Mouse (Mus musculus) liver, embryonic 16.5 days (tissue): ENCODE results near the gene Lifr. TPM values are rescaled to one million over a fixed set of nuclear protein-coding genes. Genes with fewer than 3 reads are reported as not detected.

Experiments used
- ATAC-seq: fragments of 200-750 bp; cut with Nextera tagmentation; 2 replicates; pipeline ENCODE4 v1.8.0; 2017; ENCODE audit warnings: low read depth, mild to moderate bottlenecking, moderate number of reproducible peaks, moderate library complexity
- H3K27ac ChIP-seq: fragments of 300-500 bp; sonication (generic); 2 replicates; pipeline ENCODE4 v1.5.1; 2014; ENCODE audit warnings: mild to moderate bottlenecking, low read length
- H3K27me3 ChIP-seq: fragments of 300-500 bp; sonication (generic); 2 replicates; pipeline ENCODE4 v1.6.1; 2014; ENCODE audit warnings: low read depth, low read length, mixed read lengths; ENCODE audit not compliant: control insufficient read depth, insufficient read depth
- H3K36me3 ChIP-seq: fragments of 300-500 bp; sonication (generic); 2 replicates; pipeline ENCODE4 v1.6.1; 2014; ENCODE audit warnings: mild to moderate bottlenecking; ENCODE audit not compliant: control insufficient read depth, insufficient read depth
- H3K4me1 ChIP-seq: fragments of 300-500 bp; sonication (generic); 2 replicates; pipeline ENCODE4 v1.6.1; 2014; ENCODE audit warnings: low read depth, low read length, mixed read lengths; ENCODE audit not compliant: control insufficient read depth
- H3K4me2 ChIP-seq: fragments of 300-500 bp; sonication (generic); 2 replicates; pipeline ENCODE4 v1.6.1; 2014; ENCODE audit warnings: low read depth, low read length, mixed read lengths
- H3K4me3 ChIP-seq: fragments of 300-500 bp; sonication (generic); 2 replicates; pipeline ENCODE4 v1.5.1; 2014; ENCODE audit warnings: low read depth, mild to moderate bottlenecking, low read length
- H3K9ac ChIP-seq: fragments of 300-500 bp; sonication (generic); 2 replicates; pipeline ENCODE4 v1.6.1; 2014; ENCODE audit warnings: low read depth, low read length
- H3K9me3 ChIP-seq: fragments of 300-500 bp; sonication (generic); replicated peaks from 2 replicates; pipeline ENCODE4 v1.6.1; 2016; ENCODE audit warnings: low read length; ENCODE audit not compliant: control insufficient read depth
- WGBS: fragments of 180-500 bp; shearing (Covaris S2); extraction: QIAGEN DNeasy Blood & Tissue Kit; methylation state at CpG from one replicate; pipeline ENCODE4 v1.1.7; 2014; ENCODE audit not compliant: insufficient replicate concordance; 5-methylcytosine and 5-hydroxymethylcytosine counted together
- polyA plus RNA-seq: library from polyadenylated mRNA; unstranded; fragments of >200 nt; fragmentation: Nextera tagmentation; extraction: Ambion mirVana; gene quantifications from 2 replicates; pipeline ENCODE4 v1.2.1, GENCODE M21; 2015

Gene Lifr
- polyA plus RNA-seq, 1 experiment from 2014 or later, result 33.6 TPM

DNA sequence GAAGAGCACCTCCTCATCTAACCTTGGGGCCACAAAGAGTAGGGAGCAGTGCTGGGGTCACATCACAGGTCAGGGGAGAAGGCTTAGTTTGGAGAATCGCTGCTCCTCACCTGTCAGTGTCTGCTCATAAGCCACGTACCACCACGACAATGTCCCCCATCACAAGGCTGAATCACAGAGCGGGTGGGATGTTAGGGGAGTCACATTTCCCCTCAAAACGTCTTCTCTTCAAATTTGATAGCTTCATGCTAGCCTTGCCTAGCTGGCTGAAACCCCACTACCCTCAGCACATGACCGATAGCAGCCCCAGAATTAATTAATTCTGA is 126.8 kb downstream of the Lifr start:
- Histone ChIP-seq H3K4me3 (no peak overlapping the region), H3K9me3 (no peaks in the 10 kb centered on the region), H3K9ac (no peak overlapping the region), H3K4me2 (no peak overlapping the region), H3K27me3 (peaks cover 2% of the 10 kb centered on the region; the same call in 1 of the 2 replicates), H3K36me3 (no peaks in the 10 kb centered on the region), H3K27ac (no peak overlapping the region), H3K4me1 (no peaks in the 10 kb centered on the region)
- ATAC-seq, result no peak; the same call in 1 of the 2 replicates
- 34% methylated on average over 6 of the region's 6 CpGs for WGBS

DNA sequence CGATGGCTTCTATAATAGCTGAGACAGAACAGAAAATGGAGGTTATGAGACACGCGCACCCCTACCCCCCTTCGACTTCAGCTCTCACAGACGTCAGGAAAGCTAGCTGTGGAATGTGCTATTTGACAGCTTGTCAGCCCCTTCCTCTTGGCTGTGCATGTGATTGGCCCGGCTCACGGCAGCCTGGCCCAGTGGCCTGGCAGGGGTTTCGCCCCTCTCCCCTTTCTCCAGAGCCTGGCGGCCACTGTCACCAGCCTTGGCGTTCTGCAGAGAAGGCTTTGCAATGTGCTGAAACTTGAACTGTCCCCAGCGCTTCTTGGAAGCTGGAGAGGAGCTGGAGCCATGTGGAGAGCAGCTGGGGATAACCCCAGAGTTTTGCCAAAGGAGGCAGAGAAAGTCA is 132.4 kb downstream of the Lifr start:
- Histone ChIP-seq H3K4me2 (no peak overlapping the region), H3K36me3 (no peaks in the 10 kb centered on the region), H3K4me3 (no peak overlapping the region), H3K4me1 (no peaks in the 10 kb centered on the region), H3K9me3 (no peaks in the 10 kb centered on the region), H3K9ac (no peak overlapping the region), H3K27me3 (peaks cover 6% of the 10 kb centered on the region), H3K27ac (no peak overlapping the region)
- WGBS, result 40% methylated on average over 11 of the region's 11 CpGs
- no peak for ATAC-seq

DNA sequence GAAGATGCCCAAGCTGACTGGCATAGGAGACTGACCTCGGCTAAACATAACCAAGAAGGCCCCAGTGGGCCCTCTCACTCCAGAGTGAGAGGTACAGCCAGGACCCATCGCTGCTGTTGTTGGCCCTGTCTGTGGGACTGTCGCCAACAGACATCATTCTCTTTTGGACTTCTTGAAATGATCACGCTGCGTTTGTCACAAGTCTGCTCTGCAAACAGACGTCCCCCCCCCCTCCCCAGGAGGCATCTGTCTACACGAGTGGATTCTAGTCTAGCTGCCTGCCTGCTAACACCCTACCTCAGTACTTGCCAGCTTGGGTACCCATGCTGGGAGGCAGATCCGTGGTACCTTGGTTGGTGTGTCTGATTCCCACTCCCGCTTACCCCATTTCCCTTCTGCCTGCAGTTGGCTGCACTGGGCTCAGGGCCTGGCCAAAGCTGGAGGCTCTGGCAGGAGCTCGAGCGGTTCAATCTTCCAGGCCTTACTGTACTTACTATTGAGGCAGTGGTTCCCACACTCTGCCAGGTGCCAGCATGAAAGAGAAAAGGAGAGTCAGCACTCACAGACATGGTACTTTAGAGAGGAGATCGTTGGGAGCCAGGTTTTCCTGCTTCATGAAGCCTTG is 133.8 kb downstream of the Lifr start:
- Histone ChIP-seq H3K27me3 (peaks cover 6% of the 10 kb centered on the region), H3K4me2 (no peak overlapping the region)
- WGBS, result 58% methylated on average over 12 of the region's 12 CpGs

DNA sequence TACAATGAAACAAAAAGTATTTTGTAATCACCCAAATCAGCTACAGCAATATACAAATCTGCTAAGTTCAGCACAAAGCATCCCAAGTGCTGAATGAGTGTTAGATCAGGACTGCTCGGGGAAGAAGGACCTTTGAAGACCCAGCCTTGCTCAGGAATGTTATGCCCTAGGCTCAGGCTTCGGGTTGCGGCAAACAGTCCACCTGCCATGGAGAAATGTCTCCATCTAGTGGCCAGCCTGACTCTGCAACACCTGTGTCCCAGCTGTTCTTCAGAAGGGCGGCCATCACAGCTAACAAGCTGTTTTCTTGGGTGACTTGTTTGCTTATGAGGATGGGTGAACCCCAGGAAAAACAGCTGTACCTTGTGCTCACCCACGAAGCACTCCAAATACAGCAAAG is 135.8 kb downstream of the Lifr start:
- ATAC-seq, result peak; percentile 47; the same call in 1 of the 2 replicates
- no peak overlapping the region for H3K27ac ChIP-seq
- H3K27me3 ChIP-seq, result peaks cover 6% of the 10 kb centered on the region
- no peak overlapping the region for H3K9ac ChIP-seq
- 2% methylated on average over 5 of the region's 5 CpGs for WGBS
- H3K4me1 ChIP-seq, result no peaks in the 10 kb centered on the region
- H3K4me2 ChIP-seq, result no peak overlapping the region
- H3K9me3 ChIP-seq, result no peaks in the 10 kb centered on the region
- no peak overlapping the region for H3K4me3 ChIP-seq
- H3K36me3 ChIP-seq, result no peaks in the 10 kb centered on the region

More for the DNA sequence above, 133.8 kb downstream of the Lifr start:
- Histone ChIP-seq H3K9ac (no peak overlapping the region), H3K27ac (no peak overlapping the region), H3K4me1 (no peaks in the 10 kb centered on the region), H3K36me3 (no peaks in the 10 kb centered on the region), H3K9me3 (no peaks in the 10 kb centered on the region), H3K4me3 (no peak overlapping the region)
- no peak for ATAC-seq

DNA sequence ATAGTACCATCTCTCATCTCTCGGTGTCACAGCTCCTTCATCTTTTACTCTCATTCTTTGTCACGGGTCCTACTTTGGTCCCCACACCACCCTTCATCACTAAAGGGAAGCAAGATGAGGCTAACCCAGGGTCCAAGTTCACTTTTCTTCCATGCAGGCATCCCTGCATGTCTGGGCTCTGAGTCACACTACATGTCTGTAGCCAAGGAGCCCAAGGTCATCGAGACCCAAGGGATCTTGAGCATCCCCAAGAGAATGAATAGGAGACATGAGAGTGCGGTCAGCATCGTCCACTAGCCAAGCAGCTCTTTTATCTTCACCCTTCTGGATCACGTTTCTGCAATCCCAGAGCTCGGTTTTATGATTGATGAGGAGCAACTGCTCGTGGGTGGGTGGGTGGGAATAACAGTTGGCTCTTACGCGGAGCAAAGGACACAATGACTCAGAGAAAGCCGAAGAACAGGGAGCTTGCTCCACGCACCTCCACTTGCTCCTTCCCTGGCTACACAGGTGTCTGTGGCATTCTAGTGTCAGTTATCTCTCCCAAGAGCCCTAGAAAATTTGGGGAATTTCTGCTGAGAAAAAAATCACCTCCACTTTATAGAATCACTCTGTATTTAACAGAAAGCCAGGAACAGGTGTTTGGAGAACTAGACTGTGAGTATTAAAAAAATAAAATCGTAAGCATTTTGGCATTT is 143.1 kb downstream of the Lifr start:
- H3K4me2 ChIP-seq, result no peak overlapping the region

DNA sequence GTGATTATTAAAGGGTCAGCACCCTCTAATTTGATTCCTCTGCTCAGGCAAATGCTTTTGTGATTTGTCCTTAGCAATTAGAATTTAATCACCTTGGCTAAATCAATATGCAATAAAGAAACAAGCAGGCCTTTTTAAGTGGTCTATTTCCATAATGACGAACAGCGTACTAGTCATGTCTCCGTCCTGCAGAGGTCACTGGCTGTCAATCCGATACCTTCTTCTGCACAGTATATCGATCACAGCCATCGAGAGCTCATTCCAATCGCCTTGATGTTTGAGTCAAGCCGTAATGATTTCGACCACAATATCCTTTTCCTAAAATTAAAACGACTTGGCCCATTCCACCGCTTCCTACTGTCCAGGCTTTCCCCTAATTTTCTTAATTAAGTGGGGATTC is 149.5 kb downstream of the Lifr start:
- H3K4me1 ChIP-seq, result no peaks in the 10 kb centered on the region
- H3K36me3 ChIP-seq, result no peaks in the 10 kb centered on the region
- no peak overlapping the region for H3K4me3 ChIP-seq
- ATAC-seq, result no peak
- no peak overlapping the region for H3K27ac ChIP-seq
- 73% methylated on average over 11 of the region's 11 CpGs for WGBS
- H3K9ac ChIP-seq, result no peak overlapping the region
- no peak overlapping the region for H3K4me2 ChIP-seq
- no peaks in the 10 kb centered on the region for H3K9me3 ChIP-seq
- no peaks in the 10 kb centered on the region for H3K27me3 ChIP-seq

More for the DNA sequence above, 143.1 kb downstream of the Lifr start:
- Histone ChIP-seq H3K27me3 (peaks cover 2% of the 10 kb centered on the region; the same call in 1 of the 2 replicates), H3K4me3 (no peak overlapping the region), H3K9me3 (no peaks in the 10 kb centered on the region), H3K36me3 (no peaks in the 10 kb centered on the region), H3K9ac (no peak overlapping the region), H3K4me1 (no peaks in the 10 kb centered on the region), H3K27ac (no peak overlapping the region)
- 63% methylated on average over 13 of the region's 13 CpGs for WGBS
- ATAC-seq, result no peak

DNA sequence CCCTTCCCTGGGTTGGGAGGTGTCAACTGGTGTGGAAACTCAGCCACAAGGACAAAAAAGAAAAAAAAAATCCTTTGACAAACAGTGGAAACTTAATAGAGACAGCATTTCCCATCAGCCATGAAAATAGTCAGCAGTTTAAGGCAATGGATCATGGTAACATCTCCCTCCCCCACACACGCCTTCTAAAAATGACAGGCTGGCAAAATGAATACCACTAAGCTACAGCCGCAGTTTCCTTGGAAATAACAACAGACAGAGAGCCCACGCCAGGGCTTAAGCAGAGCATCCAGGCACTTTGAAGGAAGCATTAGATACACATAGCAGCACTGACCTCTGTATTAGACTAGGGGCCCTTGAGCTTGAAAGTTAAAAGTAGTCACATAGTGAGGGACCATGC is 150.5 kb downstream of the Lifr start:
- H3K4me1 ChIP-seq, result no peaks in the 10 kb centered on the region
- no peak overlapping the region for H3K4me2 ChIP-seq
- no peaks in the 10 kb centered on the region for H3K9me3 ChIP-seq
- H3K27ac ChIP-seq, result no peak overlapping the region
- WGBS, result 56% methylated on average over 3 of the region's 3 CpGs
- H3K9ac ChIP-seq, result no peak overlapping the region
- no peak overlapping the region for H3K4me3 ChIP-seq
- H3K36me3 ChIP-seq, result no peaks in the 10 kb centered on the region
- no peak for ATAC-seq
- H3K27me3 ChIP-seq, result no peaks in the 10 kb centered on the region

DNA sequence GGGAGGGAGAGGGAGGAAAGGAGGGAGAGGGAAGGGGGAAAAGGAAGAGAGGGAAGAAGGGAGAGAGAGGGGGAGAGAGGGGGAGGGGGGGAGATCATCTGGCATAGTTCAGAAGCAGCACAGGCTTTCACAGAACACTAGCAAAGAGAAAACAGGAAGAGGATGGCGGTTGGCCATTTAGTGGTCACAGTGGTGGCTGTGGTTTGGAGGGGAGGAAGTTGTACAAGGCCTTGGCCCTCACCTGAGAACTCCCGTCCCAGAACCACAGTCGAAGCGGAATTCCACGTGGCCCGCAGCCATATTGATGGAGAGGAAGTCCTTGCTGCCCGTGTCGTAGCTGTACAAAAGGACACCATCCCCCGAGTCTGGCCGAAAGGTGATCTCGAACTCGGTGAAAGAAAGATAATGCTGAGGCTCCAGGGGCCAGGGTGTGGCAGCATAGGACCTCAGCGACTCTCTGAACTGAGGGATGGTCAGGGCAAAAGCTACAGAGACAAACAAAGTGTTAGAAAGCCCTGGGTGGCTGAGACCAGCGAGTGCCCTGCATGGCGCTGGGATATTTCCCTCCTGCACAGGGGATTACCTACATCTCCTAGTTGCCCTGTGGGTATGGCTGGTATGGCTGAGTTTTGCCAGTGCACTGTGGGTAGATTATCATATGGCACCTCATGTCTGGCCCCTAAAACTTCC is 151.9 kb downstream of the Lifr start:
- no peak overlapping the region for H3K4me2 ChIP-seq
- WGBS, result 30% methylated on average over 15 of the region's 15 CpGs
- H3K9ac ChIP-seq, result no peak overlapping the region
- no peak for ATAC-seq
- H3K4me3 ChIP-seq, result no peak overlapping the region
- H3K9me3 ChIP-seq, result no peaks in the 10 kb centered on the region
- H3K27me3 ChIP-seq, result no peaks in the 10 kb centered on the region
- H3K27ac ChIP-seq, result no peak overlapping the region
- no peaks in the 10 kb centered on the region for H3K4me1 ChIP-seq
- H3K36me3 ChIP-seq, result no peaks in the 10 kb centered on the region
